Mouse (Mus musculus) frontal cortex, postnatal 25 days (tissue): Measurements from ENCODE around the gene Asic2.
"Not testable (repeated sequence)": the region's sequence is repeated elsewhere in the genome, so short reads cannot be mapped to it uniquely, and the experiment has no call there.

Experiments used
- DNase-seq, 2 experiments: peaks; one replicate each; pipeline ENCODE4 v3.0.0; 2022; ENCODE audit warnings: low spot score in 2 of 2

The Asic2 gene

DNA sequence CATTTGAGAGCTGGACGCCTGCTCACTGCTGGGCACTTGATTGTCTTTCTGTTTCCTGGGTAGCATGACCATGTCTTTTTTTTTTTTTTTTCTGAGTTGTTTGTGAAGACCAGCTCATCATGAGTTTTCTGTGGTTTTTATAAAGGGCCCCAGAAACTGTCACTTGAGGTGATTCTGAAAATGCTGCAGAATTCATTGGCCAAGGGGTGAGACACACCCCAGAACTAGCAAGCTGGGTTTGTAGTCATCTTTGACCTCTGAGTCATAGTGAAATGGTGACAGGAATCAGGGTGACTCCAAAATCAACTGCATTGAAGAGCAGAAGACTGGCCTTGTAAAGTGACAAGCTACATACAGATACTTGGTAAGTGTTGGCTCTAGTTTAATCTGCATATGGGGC lies 521.9 kb downstream of the Asic2 start:
- no peak for DNase-seq

DNA sequence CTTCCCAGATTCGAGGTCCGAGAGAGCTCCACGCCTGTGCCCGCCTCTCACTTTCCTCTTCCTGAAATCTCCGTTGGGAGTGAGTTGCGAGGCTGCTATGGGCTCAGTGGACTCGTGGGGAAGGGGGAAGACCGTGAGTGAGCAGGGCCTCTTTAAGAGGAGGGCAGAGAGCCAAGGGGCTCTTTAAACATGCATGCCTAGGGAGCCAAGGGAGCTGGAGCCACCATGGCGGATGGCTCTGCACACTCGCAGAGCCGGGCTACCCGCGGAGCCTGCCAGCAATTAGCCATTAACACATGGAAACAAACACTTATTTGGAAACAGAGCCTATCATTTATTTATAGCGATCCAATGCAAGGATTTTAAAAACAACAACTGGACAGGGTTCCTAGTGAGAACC lies 541.4 kb downstream of the Asic2 start:
- no peak for DNase-seq

DNA sequence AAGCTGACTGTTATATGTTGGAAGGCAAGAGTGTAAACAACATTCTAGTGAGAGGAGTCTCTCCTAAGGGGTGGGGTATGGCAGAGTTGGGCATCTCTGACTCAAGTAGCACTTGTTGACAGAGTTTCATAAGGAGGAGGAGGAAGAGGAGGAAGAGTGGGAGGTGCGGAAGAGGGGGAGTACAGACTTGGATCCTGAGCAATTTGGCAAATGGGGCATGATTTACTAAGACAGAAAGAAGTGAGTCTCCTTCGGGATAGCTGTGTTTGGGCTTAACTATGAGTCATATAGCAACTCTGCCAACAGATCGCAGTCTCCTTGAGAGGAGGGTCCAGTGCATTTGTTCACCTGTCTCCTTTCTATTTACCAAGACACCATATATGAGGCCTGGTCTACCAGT lies 549.1 kb downstream of the Asic2 start:
- DNase-seq: no peak

DNA sequence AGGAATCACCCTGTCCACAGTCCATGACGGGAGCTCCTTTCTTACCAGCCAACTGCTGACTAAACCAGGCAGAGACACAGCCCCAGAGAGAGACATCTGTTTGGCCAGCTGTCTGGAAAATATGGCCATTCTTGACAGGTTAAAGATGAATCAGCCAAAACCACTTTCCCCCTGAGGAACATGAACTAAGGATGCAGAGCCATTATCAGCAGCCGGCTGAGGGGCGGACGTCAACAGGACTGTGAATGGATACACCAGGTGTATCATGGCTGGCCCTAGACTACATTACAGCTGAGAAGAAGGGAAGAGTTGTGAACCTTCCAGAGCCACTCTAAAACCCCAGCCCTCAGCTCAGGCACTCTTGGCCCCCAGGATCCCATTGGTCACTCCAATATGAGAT lies 550.2 kb downstream of the Asic2 start:
- DNase-seq: no peak

DNA sequence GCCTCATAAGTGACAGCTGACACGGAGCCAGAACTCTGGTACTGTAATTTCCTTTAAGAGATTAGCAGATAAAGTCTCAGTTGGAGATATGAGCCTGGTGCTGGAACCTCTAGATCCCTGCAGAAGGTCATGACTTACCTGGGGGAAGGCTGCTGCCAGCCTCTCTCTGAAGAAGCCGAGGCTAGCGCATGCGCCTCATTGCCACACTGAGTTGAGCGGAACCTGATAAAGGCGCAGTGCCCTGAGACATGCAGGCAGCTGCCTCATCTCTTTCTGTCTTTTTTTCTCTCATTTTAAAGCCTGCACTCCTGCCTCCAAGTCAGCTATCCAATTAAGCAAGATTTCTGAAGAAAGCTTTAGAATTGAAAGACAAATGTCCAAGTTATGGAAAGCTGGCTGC lies 551.9 kb downstream of the Asic2 start:
- no peak for DNase-seq

DNA sequence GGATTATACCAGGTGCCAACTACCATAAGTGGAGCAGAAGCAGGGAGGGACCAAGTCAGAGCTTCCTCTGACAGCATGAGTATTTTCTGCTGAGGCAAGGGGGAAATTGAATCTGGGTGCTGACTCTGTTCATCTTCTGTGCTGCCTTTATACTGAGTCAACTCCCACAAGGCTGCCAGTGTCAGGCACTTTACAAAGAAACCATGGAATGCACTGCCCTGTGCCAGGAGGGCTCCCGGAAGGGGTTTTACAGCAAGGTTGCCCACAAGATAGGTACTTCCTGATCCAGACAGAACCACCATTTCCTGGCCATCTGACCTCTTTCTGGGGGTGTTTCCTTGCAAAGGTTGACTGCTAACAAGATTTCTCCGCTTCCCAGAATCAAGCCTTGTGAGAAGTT lies 553.7 kb downstream of the Asic2 start:
- no peak for DNase-seq

DNA sequence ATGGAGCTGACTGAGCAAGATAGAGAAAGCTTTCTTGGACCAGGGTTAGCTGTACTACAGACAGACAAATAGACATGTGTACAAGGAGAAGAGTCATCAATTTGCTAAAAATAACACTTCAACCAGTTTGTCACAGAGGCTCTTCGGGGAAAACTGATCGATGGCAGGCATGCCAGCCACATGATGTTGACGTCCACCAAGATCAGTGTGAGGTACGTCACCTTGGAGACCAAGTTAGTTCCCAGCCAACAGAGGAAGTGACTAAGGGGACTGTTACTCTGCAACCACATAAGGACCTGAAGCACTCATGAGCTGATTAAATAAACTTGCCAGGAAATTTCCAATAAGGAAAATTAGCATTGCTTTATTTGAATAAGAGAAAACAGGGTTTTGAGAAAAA lies 557.0 kb downstream of the Asic2 start:
- no peak for DNase-seq

DNA sequence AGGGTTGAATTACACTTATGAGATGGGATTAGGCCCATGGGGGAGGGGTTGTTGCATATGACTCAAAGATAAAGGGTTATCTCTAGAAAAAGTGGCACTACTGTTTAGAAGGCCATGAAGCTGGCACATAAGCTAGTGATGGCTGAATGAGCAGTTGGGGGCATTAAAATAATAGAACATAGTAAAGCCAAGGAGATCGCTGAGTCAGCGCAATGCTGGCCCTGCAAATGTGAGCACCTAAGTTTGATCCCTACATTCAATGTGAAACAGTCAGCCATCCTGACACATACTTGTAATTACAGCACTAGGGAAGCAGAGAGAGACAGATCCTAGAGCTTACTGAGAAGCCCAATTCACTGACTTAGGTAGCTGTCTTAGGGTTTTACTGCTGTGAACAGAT lies 562.3 kb downstream of the Asic2 start:
- no peak for DNase-seq

DNA sequence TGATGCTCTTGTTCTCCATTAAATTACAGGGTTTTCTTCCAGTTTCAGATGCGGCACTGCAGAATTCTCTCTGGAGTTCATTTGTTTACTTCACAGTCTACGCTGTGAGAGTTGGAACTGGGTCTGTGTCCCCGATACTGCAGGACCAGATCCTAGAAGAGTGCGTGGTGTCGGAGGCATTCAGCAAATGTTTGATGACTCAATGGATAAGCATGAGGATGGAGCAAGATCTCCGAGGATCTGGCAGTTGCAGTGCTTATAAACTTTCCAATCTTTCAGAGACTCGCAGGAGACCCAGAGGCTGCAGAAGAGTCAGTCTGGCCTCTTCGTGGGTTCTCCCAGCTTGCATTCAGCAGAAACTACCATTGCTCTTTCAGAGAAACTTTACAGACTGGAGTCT lies 566.0 kb downstream of the Asic2 start:
- DNase-seq: no peak

DNA sequence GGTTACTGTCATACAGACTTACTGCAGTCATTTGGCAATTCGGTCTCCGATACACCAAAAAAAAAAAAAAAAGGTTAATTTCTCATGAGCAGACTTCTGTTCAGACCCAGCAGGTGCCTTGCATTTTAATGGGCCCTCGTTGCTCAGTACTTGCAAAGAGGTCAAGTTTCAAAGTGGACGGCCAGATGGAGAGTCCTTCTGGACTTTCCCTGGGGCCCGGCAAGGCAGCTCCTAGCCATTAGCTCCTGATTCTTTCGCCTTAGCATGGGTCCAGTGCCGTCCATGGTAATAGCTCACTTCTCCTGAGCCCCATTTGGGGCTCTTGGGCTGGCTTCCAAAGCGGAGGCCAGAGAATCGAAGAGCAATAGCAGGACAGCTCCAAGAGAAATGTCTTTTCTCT lies 575.4 kb downstream of the Asic2 start:
- no peak for DNase-seq

DNA sequence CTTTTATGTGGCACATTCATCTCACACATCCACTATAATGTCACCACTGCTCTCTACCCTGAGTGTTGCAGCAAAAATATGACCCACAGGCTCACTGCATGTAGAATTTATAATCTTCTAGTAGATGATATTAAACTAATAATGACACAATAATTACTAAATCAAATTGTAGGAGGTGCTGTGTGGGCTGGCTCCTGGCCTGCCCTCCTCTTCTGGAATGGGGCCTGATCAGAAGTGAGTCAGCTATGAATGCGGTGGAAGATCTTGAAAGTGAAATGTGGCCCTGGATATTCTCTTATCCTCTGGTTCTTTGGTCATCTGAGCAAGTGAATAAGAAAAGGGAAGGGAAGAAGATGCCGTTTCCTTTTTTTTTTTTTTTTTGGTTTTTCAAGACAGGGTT lies 582.1 kb downstream of the Asic2 start:
- no peak for DNase-seq

DNA sequence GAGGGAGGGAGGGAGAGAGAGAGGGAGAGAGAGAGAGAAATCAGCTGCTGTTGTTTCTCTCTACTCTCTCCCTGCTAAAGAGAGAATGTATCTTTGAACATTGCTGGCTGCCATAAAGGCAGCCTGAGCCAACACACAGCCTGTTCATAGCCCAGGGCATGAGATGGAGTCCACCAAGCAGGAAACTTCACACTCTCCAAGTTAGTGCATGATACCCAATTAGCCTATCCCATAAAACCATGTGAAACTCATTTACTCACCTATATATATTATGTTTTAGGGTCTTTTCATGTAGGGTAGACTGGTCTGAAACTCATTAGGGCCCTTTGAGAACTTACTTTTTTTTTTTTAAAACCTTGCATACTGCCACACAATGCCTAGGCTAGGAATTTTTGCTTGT lies 582.7 kb downstream of the Asic2 start:
- DNase-seq: no peak

DNA sequence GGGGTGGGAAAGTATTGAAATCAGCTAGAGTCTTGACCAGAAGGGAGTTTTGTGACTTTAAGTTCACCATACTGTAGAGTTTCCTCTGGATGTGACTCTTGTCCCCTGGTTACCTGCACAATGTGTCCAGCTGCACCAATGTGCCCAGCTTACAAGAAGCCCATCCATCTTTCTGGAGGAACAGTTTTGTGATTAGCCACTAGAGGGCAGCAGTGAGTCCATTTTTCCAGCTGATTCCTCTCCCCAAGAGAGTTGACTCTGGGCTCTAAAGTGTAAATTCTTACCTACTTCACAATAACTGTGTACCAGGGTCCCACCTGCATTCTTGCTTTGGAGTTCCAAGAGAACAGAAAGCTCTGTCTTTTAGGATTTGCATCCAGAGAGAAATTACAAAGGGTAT lies 593.4 kb downstream of the Asic2 start:
- DNase-seq: peak; percentile 37 to 61

DNA sequence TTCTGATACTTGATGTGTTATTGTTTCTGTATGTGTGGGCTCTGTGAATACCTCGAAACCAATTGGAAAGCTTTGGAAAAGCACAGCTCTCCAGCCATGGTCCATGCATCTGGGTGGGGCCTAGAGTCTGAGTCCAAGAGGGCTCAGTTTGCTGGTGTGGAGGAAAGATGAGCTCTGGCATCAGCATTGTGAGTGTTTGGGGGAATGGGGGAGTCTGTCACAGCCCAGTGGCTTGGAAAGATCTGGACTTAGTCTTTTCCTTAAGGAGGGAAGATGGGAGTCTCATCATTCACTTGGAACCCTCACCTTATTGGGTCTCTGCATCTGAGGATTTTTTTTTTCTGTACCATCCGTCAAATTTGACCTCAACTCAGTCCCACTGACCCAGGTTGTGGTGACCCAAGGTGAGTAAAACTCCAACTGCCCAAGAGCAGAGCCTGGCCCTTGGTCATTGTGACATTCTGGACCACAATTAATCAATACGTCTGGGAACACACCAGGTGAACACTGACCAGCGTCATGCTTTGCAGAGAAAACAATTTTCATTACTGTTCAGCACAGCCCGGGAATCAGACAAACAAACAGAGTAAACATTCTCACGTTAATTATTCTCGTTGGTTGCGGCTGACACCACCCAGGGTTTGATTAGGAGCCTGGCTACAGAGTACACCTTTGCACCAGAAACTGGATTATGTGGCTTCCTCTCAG lies 594.1 kb downstream of the Asic2 start:
- no peak for DNase-seq

DNA sequence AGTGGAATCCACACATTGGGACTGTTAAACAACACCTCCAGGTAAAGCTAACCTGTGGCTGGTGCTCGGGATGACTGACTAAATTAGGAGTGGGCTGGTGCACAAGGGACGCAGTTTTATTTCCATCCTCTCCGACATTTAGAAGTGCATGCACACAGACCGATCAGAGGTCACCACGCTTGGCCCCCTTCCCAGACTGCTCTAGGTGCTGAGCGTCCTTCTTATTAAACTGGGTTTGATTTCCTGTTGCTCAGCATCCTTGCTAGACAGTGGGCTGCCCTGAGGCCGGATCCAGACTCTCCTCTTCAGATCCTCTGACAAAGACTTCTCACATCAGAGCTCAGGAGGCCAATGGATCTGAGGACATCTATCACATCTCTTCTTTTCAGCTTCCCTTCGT lies 596.7 kb downstream of the Asic2 start:
- no peak for DNase-seq

DNA sequence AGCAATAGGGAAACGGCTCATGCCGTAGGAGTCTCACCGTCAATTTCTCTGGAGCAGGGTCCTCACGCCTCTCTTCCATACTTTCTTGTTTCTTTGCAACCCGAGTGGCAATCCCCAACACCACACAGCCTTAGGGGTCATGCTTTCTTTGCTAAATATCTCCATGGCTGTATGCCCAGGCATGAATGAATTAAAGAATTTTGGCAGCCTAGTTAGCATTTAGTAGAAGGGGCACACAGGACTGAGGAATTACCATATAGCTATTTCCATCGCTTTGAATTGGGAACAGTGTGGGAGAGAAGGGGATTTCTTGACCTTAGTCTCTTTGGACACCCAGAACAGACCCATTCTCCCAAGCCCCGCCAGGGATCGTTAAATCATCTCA lies 597.8 kb downstream of the Asic2 start:
- no peak for DNase-seq

DNA sequence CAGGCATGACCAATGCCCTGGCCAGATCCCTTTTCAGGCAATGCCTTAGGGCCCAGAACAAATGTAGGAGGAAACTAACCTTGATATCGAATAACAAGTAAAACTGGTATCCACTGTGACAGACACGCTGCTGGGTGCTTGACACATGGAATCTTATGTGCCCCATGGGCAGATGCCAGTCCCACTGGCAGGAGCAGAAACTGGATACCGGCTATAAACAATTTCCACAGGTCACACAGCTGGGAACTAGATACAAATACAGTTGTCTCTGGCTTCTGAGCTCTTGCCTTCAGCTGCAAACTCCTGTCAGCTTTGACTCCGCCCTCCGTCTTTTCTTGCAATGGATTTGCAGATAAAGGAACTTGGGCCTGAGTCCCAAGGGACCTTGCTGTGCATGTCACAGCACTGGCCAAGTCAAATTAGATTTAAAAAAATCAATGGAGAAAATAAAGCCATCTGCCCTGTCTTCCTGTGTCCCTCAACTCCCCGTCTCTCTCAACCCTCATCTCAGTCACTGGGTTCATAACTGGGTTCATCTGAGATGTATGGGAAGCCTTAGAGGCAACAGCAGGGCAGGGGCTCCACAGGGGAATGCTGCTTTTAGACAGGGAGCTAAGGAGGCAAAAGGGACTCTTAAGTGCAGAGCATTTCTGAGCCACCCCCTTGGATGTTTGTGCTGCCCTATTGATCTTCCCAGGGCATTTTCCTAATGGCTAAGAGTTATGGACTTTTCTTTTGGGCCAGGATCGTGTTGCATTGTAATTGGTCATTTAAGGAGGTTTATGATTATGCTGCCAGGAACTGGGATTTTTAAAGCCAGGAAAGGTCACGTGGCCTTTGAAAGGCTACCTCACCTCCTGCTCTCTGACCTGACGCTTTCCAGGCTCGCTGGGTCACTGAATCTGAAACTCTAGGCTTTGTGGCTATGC lies 598.5 kb downstream of the Asic2 start:
- DNase-seq: no peak

DNA sequence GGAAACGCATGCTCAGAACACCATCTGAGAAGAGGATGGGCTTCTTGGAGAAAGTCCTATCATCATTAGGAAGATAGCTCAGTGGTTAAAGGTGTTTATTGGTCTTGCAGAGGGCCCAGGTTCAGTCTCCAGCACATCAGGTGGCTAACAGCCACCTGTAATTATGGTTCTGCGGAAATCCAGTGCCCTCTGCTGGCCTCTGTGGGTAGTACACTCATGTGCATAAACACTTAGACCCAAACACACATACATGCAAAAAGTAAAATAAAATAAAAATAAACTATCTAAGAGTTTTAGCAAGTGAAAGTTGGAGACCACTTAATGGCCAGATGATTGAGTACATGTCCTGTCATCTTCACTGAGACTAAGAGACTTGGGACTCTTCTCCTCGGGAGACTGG lies 603.8 kb downstream of the Asic2 start:
- no peak for DNase-seq

DNA sequence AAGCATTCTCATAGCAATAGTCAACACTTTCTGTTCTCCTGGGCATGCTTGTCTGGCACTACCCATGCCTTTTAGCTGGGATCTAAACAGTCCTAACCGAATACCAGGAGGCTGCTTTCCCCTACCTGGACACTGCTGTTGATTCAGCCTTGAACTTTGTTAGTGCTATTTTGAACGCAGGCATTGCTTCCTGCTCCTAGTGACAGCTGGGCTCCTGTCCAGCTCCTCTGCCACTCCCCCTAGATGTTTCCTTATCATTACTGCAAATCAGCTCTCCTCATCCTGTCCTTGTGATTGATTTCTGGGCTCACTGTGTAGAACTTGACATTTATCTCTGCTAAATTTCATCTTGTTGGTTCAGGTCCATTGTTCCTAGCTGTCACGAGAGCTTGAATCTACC lies 605.8 kb downstream of the Asic2 start:
- DNase-seq: no peak

DNA sequence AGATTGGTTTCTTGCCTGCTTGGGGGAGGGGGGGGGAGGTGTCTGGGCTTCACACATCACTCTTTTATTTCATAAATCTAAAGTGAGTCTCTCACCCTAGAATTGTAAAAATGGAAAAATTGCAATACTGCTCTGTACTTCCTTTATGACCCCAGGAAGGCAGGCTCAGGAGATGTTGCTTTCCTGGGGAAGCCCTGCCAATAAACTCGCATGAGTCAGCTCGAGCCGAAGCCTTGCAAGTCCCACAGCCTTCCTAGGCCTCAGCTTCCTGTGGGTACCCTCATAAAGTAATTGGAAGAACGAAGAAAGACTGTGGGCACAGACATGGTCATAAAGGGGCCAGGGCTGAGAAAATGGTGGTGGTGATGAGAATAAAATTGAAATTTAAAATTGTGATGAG lies 607.2 kb downstream of the Asic2 start:
- no peak for DNase-seq

DNA sequence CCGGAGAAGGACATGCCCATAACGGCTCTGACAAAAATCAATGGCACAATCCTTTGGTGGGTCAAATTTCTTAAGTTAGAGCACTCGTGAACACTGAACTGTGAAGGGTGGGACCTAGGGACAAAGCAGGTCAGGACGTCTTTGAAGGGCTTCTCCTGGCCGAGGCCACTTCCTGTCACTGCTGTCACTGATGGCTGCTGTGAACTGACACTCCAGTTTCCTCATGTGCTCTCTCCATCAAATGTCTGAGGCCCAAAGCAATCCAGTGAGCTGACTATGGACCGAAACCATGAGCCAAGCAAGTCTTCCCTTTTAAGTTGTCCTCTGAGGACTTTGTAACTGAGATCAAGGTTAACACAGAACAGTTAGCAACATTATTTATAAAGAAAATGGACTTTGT lies 617.8 kb downstream of the Asic2 start:
- DNase-seq: not testable (repeated sequence)

DNA sequence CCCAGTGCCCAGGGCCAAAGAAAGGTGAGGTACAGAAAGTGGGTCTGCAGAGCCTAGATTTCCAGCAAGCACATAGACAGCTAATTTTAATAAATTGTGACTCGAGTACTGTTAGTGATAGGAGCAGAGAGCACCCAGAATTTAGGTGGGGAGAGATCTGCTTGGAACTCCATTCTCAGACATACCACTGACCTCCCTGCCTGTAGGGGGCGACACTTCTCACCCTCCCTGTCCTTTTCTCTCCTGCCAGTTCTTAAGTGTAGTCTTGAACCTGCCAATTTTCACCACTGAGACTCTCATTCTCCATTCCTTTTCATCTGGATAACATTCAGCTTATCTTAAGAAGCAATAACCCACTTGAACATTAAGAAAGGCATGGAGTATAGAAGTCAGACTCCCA lies 636.3 kb downstream of the Asic2 start:
- DNase-seq: no peak

DNA sequence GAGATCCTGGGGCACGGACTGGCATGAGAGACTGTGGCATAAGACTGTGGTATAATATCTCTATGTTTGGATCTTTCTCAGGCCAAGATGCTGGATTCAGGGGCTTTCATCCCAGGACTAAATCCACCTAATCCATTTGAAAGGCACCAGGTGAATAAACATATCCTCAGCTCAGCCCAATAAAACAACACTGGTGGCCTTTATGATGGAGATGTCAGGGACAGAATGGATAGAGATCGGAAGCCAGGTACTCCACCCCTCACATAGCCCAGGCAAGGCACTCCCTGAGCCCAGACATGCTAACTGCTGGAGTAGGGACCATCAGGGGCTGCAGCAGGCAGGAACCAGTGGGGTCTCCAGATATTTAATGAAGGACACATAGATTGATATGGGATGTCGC lies 637.3 kb downstream of the Asic2 start:
- no peak for DNase-seq
